Mouse (Mus musculus) kidney, embryonic 15.5 days (tissue): ENCODE measurements around the gene Gpr62. TPM values are rescaled to one million over a fixed set of nuclear protein-coding genes. Genes with fewer than 3 reads are reported as not detected.

Source experiments
- polyA plus RNA-seq: library from polyadenylated mRNA; unstranded; fragments of >200 nt; fragmentation: Nextera tagmentation; extraction: Ambion mirVana; gene quantifications from 2 replicates; pipeline ENCODE4 v1.2.1, GENCODE M21; 2015

The Gpr62 gene
- polyA plus RNA-seq, 1 experiment from 2014 or later = 0.47 TPM

Other genes with a start within 250 kb of the Gpr62 start
- gene Tlr9, start 243.3 kb downstream of the Gpr62 start, polyA plus RNA-seq = 0.09 TPM in 1 of 2 replicates, not detected in the other
- 104 and 121 TPM in 2 replicates for gene Alas1, start 217.3 kb downstream of the Gpr62 start, polyA plus RNA-seq
- 24.5 and 28.0 TPM in 2 replicates for gene Poc1a, start 184.9 kb downstream of the Gpr62 start, polyA plus RNA-seq
- 15.6 and 17.7 TPM in 2 replicates for gene Dusp7, start 97.3 kb downstream of the Gpr62 start, polyA plus RNA-seq
- 1,077 and 1,119 TPM in 2 replicates for gene Rpl29, start 36.5 kb downstream of the Gpr62 start, polyA plus RNA-seq
- gene Acy1, start 27.6 kb downstream of the Gpr62 start, polyA plus RNA-seq = 49.9 and 52.0 TPM in 2 replicates
- gene Abhd14b, start 18.5 kb downstream of the Gpr62 start, polyA plus RNA-seq = 27.9 and 30.6 TPM in 2 replicates
- gene Abhd14a, start 18.3 kb downstream of the Gpr62 start, polyA plus RNA-seq = 55.5 and 56.8 TPM in 2 replicates
- 118 and 140 TPM in 2 replicates for gene Pcbp4, start 12.6 kb downstream of the Gpr62 start, polyA plus RNA-seq
- 52.8 and 54.3 TPM in 2 replicates for gene Rrp9, start 10.0 kb upstream of the Gpr62 start, polyA plus RNA-seq
- gene Parp3, start 11.0 kb upstream of the Gpr62 start, polyA plus RNA-seq = 2.8 and 4.3 TPM in 2 replicates
- not detected in 2 replicates for gene Iqcf1, start 34.0 kb upstream of the Gpr62 start, polyA plus RNA-seq
- gene Iqcf5, start 48.6 kb upstream of the Gpr62 start, polyA plus RNA-seq = not detected in 2 replicates
- not detected in 2 replicates for gene Iqcf3, start 95.7 kb upstream of the Gpr62 start, polyA plus RNA-seq
- gene Iqcf4, start 105.1 kb upstream of the Gpr62 start, polyA plus RNA-seq = not detected in 2 replicates
- not detected in 2 replicates for gene Iqcf6, start 160.6 kb upstream of the Gpr62 start, polyA plus RNA-seq
- gene Grm2, start 190.1 kb upstream of the Gpr62 start, polyA plus RNA-seq = not detected in 2 replicates
- gene Tex264, start 220.0 kb upstream of the Gpr62 start, polyA plus RNA-seq = 65.6 and 67.4 TPM in 2 replicates